Mouse (Mus musculus) granulocyte monocyte progenitor cell, adult 5-6 weeks (primary cell): ENCODE measurements around the gene Dus2. TPM values are rescaled to one million over a fixed set of nuclear protein-coding genes. Genes with fewer than 3 reads are reported as not detected.
A peak's percentile ranks its signal among the peaks of the same experiment; 100 is the strongest.

ENCODE experiments used
- ATAC-seq: replicated peaks from 2 replicates; pipeline ENCODE4 v1.8.0; 2016; ENCODE audit warnings: mild to moderate bottlenecking, moderate TSS enrichment, inconsistent platforms; ENCODE audit not compliant: poor library complexity, severe bottlenecking
- total RNA-seq, 2 experiments: library from RNA; stranded (forward) in 1 of 2; stranded (reverse) in 1 of 2; fragments of 200-712, 200-1000 nt in 1 of 2; fragments of >200 nt in 1 of 2; fragmentation: Nextera tagmentation in 1 of 2; gene quantifications; 2 replicates each; pipeline ENCODE4 v1.2.3; 2014 to 2017

The Dus2 gene
- total RNA-seq, 2 experiments from 2014 or later: 9.6 to 20.1 TPM

DNA sequence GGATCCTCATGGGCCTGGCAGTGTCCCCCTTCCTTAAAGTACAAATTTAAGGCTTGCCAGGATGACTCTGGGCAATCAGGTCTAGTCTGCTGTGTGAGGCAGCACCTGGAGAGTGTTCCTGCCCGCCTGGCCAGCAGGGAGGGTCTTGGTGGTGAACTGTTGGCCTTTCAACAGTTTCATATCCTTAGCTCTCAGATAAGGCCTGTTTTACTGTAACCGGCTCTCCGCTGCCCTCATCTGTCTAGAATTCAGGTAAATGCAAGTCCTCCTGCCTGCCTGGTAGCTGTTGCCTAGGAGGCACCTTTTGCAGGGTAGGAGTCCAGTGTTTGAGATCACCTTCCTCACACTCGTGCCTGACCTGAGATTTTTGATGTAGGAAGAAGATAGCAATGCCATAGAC lies 49.1 kb downstream of the Dus2 start:
- ATAC-seq: peak; percentile 25

DNA sequence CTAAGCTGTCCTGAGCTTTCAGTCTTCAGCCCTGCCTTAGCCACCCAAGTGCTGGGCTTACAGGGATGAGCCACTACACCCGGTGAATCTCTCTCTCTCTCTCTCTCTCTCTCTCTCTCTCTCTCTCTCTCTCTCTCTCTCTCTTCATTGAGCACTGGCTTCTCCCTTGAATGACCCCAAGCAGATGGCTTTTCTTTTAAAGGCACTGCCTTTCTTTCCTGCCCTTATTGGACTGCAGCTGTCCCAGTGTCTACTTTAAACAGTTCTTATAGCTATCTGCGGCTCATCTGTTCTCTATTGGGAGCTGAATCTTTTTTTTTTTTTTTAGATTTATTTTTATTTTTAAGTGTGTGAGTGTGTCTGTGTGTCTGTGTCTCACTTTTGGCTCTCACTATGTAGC lies 51.9 kb downstream of the Dus2 start:
- ATAC-seq: no peak

DNA sequence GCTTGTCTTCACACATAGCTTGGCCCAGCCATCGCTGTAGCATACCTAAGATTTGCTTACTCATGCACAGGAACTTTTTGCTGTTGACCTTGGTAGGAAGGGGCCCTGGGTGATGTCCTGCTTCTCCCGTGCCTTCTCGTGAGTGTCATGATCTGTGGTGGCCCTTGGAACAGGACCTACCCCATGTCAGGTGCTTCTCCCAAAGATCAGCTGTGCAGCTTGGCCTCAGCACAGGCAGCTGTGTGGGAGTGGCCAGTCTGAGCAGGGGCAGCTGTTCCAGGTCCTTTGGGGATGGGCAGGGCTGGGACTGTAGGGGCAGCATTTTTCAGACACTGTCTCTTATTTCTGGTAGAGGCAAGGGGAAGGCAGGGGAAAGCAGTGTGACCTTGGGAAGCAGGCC lies 53.0 kb downstream of the Dus2 start:
- ATAC-seq: no peak

- no peak for ATAC-seq
Measured at GRCm38 (mm10) chr8:106046872-106047559, 55.9 kb downstream of the Dus2 start.

DNA sequence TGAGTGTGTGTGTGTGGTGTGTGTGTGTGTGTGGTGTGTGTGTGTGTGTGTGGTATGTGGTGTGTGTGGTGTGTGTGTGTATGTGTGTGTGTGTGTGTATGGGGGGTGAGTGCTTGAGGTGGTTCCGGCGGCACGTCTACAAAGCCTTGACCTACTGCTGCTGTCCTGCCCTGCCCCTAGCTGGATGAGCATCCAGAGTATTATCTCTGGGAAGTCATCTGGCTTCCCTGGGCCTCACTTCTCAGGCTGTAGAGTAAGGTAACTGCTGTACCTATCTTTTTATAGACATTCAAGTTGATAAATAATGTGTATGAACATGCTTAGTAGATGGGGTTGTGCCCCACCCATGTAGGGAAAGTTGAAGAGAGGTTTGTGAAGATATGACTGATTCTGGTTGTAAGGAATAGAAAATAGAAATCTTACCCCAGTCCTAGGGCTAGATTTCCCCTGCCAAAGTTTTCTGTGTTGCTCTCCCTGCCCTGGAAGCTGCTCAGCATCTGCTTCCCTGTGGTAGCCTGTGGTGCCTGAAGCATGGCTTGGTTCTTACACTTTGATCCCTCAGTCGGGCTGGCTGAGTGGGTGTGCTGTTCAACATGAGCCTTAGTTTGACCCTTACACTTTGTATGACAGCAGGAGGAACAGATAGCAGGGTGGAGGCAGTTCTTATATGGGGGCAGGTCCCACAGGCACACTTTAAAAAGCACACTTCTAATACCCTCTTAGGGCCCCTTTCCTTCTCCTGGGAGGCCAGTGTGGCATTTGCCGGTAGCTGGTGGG lies 56.9 kb downstream of the Dus2 start:
- ATAC-seq: no peak

DNA sequence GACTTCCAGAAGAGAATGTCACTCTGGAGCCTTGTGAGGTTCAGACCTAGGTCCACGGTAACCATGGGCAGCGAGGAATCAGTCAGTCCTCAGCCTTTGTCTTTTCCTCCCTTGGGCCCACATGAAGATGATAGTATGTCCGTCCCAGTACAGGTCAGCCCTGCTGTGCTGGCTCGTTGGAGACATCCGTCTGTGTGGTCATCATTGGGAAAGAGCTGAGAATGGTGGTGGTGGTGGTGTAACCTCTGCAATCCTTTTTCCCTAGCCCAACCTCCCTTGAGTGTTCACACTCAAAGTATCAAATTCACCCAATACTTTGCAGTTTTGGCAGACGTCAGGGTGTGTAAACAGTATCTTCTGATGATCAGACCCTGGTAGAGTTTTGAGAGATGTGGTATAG lies 58.7 kb downstream of the Dus2 start:
- ATAC-seq: peak; percentile 43

GRCm38 (mm10) chr8:106051068-106051467 lies 59.9 kb downstream of the Dus2 start:
- ATAC-seq: no peak

GRCm38 (mm10) chr8:106052510-106053089 lies 61.5 kb downstream of the Dus2 start:
- no peak for ATAC-seq

DNA sequence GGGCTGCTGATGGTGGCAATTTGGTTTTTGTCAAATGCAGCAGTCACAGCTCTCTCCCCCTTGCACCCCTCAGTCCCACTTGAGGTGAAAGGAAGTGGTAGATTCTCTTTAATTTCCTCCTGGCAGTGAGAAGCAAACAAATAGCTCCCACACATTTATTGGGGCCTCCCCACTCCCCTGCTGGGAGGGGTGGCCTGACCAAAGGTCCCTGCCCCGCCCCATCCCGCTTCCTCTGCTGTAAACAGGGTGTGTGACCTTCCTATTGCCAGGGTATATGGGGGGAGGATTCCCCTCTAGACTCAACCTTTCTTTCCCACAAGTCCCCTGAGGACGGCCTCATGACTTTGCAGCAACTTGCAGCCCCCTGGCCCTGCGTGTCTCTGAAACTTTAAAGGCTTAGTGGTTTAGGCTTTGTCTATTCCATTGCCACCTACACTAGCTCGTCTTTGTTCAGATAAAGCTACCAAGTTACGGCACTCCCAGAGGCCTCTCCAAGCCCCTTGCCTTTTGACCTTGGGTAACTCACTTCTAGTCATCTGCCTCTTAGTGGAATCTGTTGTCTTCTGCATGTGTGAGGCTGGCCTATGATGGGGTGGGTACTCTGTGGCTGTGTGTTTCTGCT lies 63.2 kb downstream of the Dus2 start:
- peak; percentile 13; the same call in 1 of the 2 replicates for ATAC-seq

GRCm38 (mm10) chr8:106055038-106055437 lies 63.9 kb downstream of the Dus2 start:
- ATAC-seq: no peak

GRCm38 (mm10) chr8:106056455-106056982 lies 65.4 kb downstream of the Dus2 start:
- no peak for ATAC-seq

DNA sequence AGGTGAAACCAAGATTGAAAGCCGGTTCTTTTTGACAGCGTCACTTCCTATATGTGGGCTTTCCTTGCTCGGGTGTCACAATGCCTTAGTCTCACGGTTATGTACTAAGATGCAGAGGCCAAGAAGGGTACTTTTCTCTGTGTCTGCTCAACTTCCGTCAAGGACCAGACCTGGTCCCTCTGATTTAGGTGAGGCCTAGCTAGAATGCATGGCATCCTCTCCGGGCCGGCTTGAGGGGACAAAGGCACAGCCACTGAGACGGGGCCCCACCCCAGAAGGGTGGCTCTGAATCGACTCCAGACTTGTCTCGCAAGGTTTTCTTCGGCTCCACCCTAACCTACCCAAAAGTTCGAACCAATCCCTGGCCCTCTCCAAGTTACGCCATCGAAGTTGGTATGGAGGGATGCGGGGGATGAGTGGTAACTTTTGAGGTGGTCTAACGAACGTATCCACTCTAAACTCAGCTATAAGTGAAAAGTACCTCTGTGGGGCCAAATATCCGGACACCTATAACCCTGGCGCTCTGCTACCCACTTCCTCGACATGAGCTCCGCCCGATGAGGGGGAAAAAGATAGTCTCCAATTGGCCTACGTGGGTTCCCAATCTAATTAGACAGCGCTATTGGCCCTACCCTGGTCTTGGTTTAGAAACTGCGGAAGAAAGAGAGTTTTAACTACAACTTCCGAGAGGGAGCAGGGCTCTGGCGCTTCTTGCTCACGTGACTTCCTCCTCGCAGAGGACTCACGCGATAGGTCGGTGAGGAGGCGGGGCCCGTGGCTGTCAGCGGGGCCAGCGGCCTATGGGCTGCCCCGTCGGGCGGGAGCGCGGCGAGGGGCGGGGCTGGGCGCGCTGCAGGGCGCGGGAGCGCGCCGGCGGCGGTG lies 67.8 kb downstream of the Dus2 start, which contains the start of gene Nfatc3:
TSS of gene Nfatc3 (plus strand) at position 110 of the 882 bp plus-strand sequence.
- peak; percentile 85 for ATAC-seq

- peak; percentile 18 for ATAC-seq
Measured at GRCm38 (mm10) chr8:106059613-106060371, 68.7 kb downstream of the Dus2 start.

- no peak for ATAC-seq
Measured at GRCm38 (mm10) chr8:106060521-106060920, 69.4 kb downstream of the Dus2 start.

DNA sequence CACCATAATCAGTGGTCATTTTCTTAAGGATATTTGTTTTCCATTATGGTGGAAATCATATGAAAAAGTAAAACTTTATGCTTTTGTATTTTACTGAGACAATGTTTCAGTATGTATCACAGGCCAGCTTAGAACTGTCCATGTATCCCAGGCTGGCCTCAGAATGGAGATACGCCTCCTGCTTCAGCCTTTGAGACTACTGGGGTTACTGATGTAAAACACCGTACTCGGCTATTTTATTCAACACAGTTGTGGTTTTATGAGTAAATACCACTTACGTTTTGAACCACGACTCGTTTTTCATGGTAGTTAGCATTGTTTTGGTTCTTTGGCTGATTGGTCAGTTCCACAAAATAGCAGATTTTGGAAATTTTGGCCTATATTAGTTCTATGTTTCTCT lies 70.5 kb downstream of the Dus2 start:
- no peak for ATAC-seq

DNA sequence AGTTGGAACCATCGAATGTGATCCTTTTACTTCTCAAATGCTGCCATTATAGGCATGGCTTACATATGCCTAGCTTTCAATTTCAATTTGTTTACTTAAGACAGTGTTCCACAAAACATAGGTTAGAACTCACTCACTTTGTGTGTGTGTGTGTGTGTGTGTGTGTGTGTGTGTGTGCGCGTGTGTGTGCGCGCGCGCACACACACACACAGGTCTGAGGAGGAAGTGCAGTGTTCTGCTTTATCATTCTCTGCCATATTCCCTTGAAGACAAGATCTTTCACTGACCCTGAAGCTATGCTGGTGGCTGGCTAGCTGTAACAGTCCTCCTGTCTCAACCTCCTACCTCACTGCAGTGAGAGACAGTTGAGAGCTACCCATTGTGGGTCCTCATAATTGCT lies 71.9 kb downstream of the Dus2 start:
- ATAC-seq: no peak

GRCm38 (mm10) chr8:106066721-106067120 lies 75.6 kb downstream of the Dus2 start:
- no peak for ATAC-seq

GRCm38 (mm10) chr8:106069565-106069964 lies 78.4 kb downstream of the Dus2 start:
- ATAC-seq: no peak

- no peak for ATAC-seq
Measured at GRCm38 (mm10) chr8:106072113-106072512, 81.0 kb downstream of the Dus2 start.
